17 mouse cellular contexts compared by ENCODE assay signal in the genomic region with DNA sequence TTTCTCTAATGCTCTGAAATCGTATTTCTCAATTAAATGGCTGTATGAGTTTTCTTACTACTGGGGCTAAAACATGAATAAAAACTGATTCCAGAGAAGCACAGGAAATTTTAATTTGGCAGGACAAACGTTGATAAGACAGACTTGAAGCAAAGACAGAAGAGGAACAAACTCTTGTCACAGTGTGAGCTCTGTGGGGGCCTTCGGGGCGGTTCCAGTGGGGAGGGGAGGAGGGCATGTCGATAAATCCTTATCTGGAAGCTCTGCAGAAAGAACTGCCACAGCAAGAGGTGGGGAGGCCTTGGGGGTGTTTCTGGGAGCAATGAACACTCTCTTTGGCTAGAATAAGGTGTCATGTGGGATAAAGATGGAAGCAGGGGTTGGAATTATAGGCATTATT. TPM values are rescaled to one million over a fixed set of nuclear protein-coding genes. Genes with fewer than 3 reads are reported as not detected.
"Had no signal": no experiment of that assay in that cellular context is flagged by ENCODE, and none has a peak within 500 bp of the region (broad histone marks: within the 10 kb centered on the region; RNA-seq: fewer than 3 reads in every experiment).

No protein-coding gene starts in this region.

- DNase-seq: retina, postnatal 1 day; right cerebral cortex, adult 18-20 months; right cerebral cortex, postnatal 14 days; right cerebral cortex, postnatal 25 days; right cerebral cortex, postnatal 4 days; spleen, adult 18-20 months; thymus, adult 18-20 months; thymus, adult 2 months; thymus, postnatal 14 days; thymus, postnatal 25 days; thymus, postnatal 36 days; thymus, postnatal 4 days had no signal

- H3K4me1 ChIP-seq: neural tube, embryonic 13.5 days; neural tube, embryonic 15.5 days; stomach, embryonic 15.5 days had no signal

- H3K36me3 ChIP-seq: neural tube, embryonic 13.5 days; neural tube, embryonic 15.5 days; stomach, embryonic 15.5 days had no signal

- H3K4me3 ChIP-seq: neural tube, embryonic 13.5 days; neural tube, embryonic 15.5 days; stomach, embryonic 15.5 days had no signal

- H3K27ac ChIP-seq: neural tube, embryonic 13.5 days; neural tube, embryonic 15.5 days; stomach, embryonic 15.5 days; stomach, postnatal 0 days had no signal

- H3K9me3 ChIP-seq: neural tube, embryonic 13.5 days; neural tube, embryonic 15.5 days; stomach, embryonic 15.5 days had no signal

- H3K27me3 ChIP-seq: neural tube, embryonic 13.5 days; neural tube, embryonic 15.5 days; stomach, embryonic 15.5 days had no signal

- H3K9ac ChIP-seq: neural tube, embryonic 13.5 days; neural tube, embryonic 15.5 days; stomach, embryonic 15.5 days had no signal

RNA-seq across cellular contexts. Expression of gene Dmrt2, which starts 50.4 kb away (rescaled TPM):
- total RNA-seq: neutrophil, adult 5-6 weeks had no signal
